Mouse (Mus musculus) thymus, postnatal 10 days (tissue): Measurements from ENCODE around the gene Sprr2k.
"Not testable (repeated sequence)": the region's sequence is repeated elsewhere in the genome, so short reads cannot be mapped to it uniquely, and the experiment has no call there.

Experiments
- DNase-seq, 2 experiments: peaks; one replicate each; pipeline ENCODE4 v3.0.0; 2021; ENCODE audit warnings: low spot score in 2 of 2

Gene Sprr2k

GRCm38 (mm10) chr3:92432282-92432681 lies at the start of gene Sprr2k:
TSS of gene Sprr2k (plus strand) at chr3:92432582.
- DNase-seq: no peak

GRCm38 (mm10) chr3:92385385-92385784 lies 47.0 kb upstream of the Sprr2k start, which contains the start of gene Sprr2h:
TSS of gene Sprr2h (plus strand) at chr3:92385685.
- DNase-seq: no peak

- DNase-seq: no peak
Observed at GRCm38 (mm10) chr3:92394301-92394700, 38.1 kb upstream of the Sprr2k start.

- DNase-seq: no peak
Observed at GRCm38 (mm10) chr3:92407691-92408090, 24.7 kb upstream of the Sprr2k start, which contains the start of gene Sprr2i. TSS of gene Sprr2i (plus strand) at chr3:92407991.

- no peak for DNase-seq
Observed at GRCm38 (mm10) chr3:92417782-92418181, 14.6 kb upstream of the Sprr2k start, which contains the start of gene Sprr2j-ps. TSS of gene Sprr2j-ps (plus strand) at chr3:92418082.

- DNase-seq: no peak
Observed at GRCm38 (mm10) chr3:92429323-92429722, 3.1 kb upstream of the Sprr2k start, which contains the start of gene Gm9774. TSS of gene Gm9774 (minus strand) at chr3:92429423.

- DNase-seq: no peak
Observed at GRCm38 (mm10) chr3:92438689-92439088, 6.3 kb downstream of the Sprr2k start, which contains the start of gene Sprr1b. TSS of gene Sprr1b (minus strand) at chr3:92438789.

GRCm38 (mm10) chr3:92440177-92440576 lies 7.8 kb downstream of the Sprr2k start:
- DNase-seq: no peak

- no peak for DNase-seq
Observed at GRCm38 (mm10) chr3:92455151-92455550, 22.8 kb downstream of the Sprr2k start.

GRCm38 (mm10) chr3:92458620-92459019 lies 26.2 kb downstream of the Sprr2k start, which contains the start of gene Sprr3:
TSS of gene Sprr3 (minus strand) at chr3:92458720.
- DNase-seq: no peak

- no peak for DNase-seq
Observed at GRCm38 (mm10) chr3:92466576-92466975, 34.2 kb downstream of the Sprr2k start.

- no peak for DNase-seq
Observed at GRCm38 (mm10) chr3:92467424-92467823, 35.0 kb downstream of the Sprr2k start.

GRCm38 (mm10) chr3:92470111-92470510 lies 37.7 kb downstream of the Sprr2k start:
- DNase-seq: no peak

- DNase-seq: not testable (repeated sequence)
Observed at GRCm38 (mm10) chr3:92481249-92481648, 48.9 kb downstream of the Sprr2k start.
